Mouse (Mus musculus): ENCODE measurements at regions not wholly inside any gene's neighbourhood (a gene's known extent, or its start where the extent isn't known, plus 50 kb on each side); places are given as distances from the start of the nearest gene placed in this dataset.

- TF ChIP-seq EP300 (IDR thresholded peaks at IDR 0.05; ENCODE audit: insufficient read depth, low read depth, low read length), result no peak
- peak; percentile 68 for TF ChIP-seq CTCF (IDR thresholded peaks at IDR 0.05)
- TF ChIP-seq POLR2A (IDR thresholded peaks at IDR 0.05; ENCODE audit: insufficient read depth, low read depth, low read length), result no peak
Measured at GRCm38 (mm10) chr7:113653130-113653529, 112.7 kb upstream of the Spon1 start.

All from heart, adult 2 months (tissue).